Mouse (Mus musculus): ENCODE measurements around the gene Mrpl37. TPM values are rescaled to one million over a fixed set of nuclear protein-coding genes. Genes with fewer than 3 reads are reported as not detected.

Mrpl37 gene
- polyA plus RNA-seq, 1 experiment from 2014 or later: 122 TPM

GRCm38 (mm10) chr4:107058346-107058745 is 8.3 kb downstream of the Mrpl37 start:
- no peak for ATAC-seq (ENCODE audit: insufficient read depth, low FRiP score, low TSS enrichment)
- no peak overlapping the region for H3K27ac ChIP-seq (ENCODE audit: low read depth, low read length)
- H3K9me3 ChIP-seq (ENCODE audit: control insufficient read depth, low read length): no peaks in the 10 kb centered on the region
- no peak for DNase-seq (ENCODE audit: low spot score)
- H3K36me3 ChIP-seq (ENCODE audit: control insufficient read depth, insufficient read depth, low read length): peaks cover 5% of the 10 kb centered on the region
- no peaks in the 10 kb centered on the region for H3K27me3 ChIP-seq (ENCODE audit: control insufficient read depth, insufficient read depth, low read length)
- H3K4me1 ChIP-seq (ENCODE audit: control insufficient read depth, insufficient read depth, low read length): no peaks in the 10 kb centered on the region
- no peak overlapping the region for H3K4me2 ChIP-seq (ENCODE audit: low read depth)
- 92% methylated on average over 5 of the region's 5 CpGs for WGBS
- H3K4me3 ChIP-seq (ENCODE audit: low read depth, low read length): no peak overlapping the region
- no peak overlapping the region for H3K9ac ChIP-seq (ENCODE audit: low read length)

- H3K4me2 ChIP-seq (ENCODE audit: low read depth): no peak overlapping the region
- no peak for ATAC-seq (ENCODE audit: insufficient read depth, low FRiP score, low TSS enrichment)
- no peak overlapping the region for H3K9ac ChIP-seq (ENCODE audit: low read length)
- no peak overlapping the region for H3K27ac ChIP-seq (ENCODE audit: low read depth, low read length)
- no peaks in the 10 kb centered on the region for H3K4me1 ChIP-seq (ENCODE audit: control insufficient read depth, insufficient read depth, low read length)
- H3K27me3 ChIP-seq (ENCODE audit: control insufficient read depth, insufficient read depth, low read length): no peaks in the 10 kb centered on the region
- 84% methylated on average over 3 of the region's 3 CpGs for WGBS
- no peak for DNase-seq (ENCODE audit: low spot score)
- no peak overlapping the region for H3K4me3 ChIP-seq (ENCODE audit: low read depth, low read length)
- peaks cover 2% of the 10 kb centered on the region for H3K36me3 ChIP-seq (ENCODE audit: control insufficient read depth, insufficient read depth, low read length)
- H3K9me3 ChIP-seq (ENCODE audit: control insufficient read depth, low read length): no peaks in the 10 kb centered on the region
These were observed 10.6 kb downstream of the Mrpl37 start for GRCm38 (mm10) chr4:107056088-107056487.

- no peaks in the 10 kb centered on the region for H3K27me3 ChIP-seq (ENCODE audit: control insufficient read depth, insufficient read depth, low read length)
- ATAC-seq (ENCODE audit: insufficient read depth, low FRiP score, low TSS enrichment) (no peak), DNase-seq (ENCODE audit: low spot score) (no peak)
- H3K27ac ChIP-seq (ENCODE audit: low read depth, low read length): no peak overlapping the region
- no peaks in the 10 kb centered on the region for H3K4me1 ChIP-seq (ENCODE audit: control insufficient read depth, insufficient read depth, low read length)
- no peak overlapping the region for H3K4me3 ChIP-seq (ENCODE audit: low read depth, low read length)
- H3K9me3 ChIP-seq (ENCODE audit: control insufficient read depth, low read length): no peaks in the 10 kb centered on the region
- 55% methylated on average over 5 of the region's 5 CpGs for WGBS
- H3K9ac ChIP-seq (ENCODE audit: low read length): no peak overlapping the region
- H3K4me2 ChIP-seq (ENCODE audit: low read depth): no peak overlapping the region
- H3K36me3 ChIP-seq (ENCODE audit: control insufficient read depth, insufficient read depth, low read length): no peaks in the 10 kb centered on the region
These were observed 13.6 kb downstream of the Mrpl37 start for GRCm38 (mm10) chr4:107052962-107053553.

- Histone ChIP-seq H3K4me3 (ENCODE audit: low read depth, low read length) (no peak overlapping the region), H3K4me2 (ENCODE audit: low read depth) (no peak overlapping the region), H3K4me1 (ENCODE audit: control insufficient read depth, insufficient read depth, low read length) (no peaks in the 10 kb centered on the region), H3K36me3 (ENCODE audit: control insufficient read depth, insufficient read depth, low read length) (no peaks in the 10 kb centered on the region; the same call in 1 of the 2 replicates), H3K9ac (ENCODE audit: low read length) (no peak overlapping the region), H3K9me3 (ENCODE audit: control insufficient read depth, low read length) (no peaks in the 10 kb centered on the region), H3K27ac (ENCODE audit: low read depth, low read length) (no peak overlapping the region), H3K27me3 (ENCODE audit: control insufficient read depth, insufficient read depth, low read length) (no peaks in the 10 kb centered on the region)
- 73% methylated on average over 4 of the region's 4 CpGs for WGBS
- ATAC-seq (ENCODE audit: insufficient read depth, low FRiP score, low TSS enrichment) (no peak), DNase-seq (ENCODE audit: low spot score) (no peak)
These were observed 14.8 kb downstream of the Mrpl37 start for GRCm38 (mm10) chr4:107051889-107052288.

- 92% methylated on average over 11 of the region's 11 CpGs for WGBS
- Histone ChIP-seq H3K4me1 (ENCODE audit: control insufficient read depth, insufficient read depth, low read length) (no peaks in the 10 kb centered on the region), H3K9me3 (ENCODE audit: control insufficient read depth, low read length) (no peaks in the 10 kb centered on the region), H3K27ac (ENCODE audit: low read depth, low read length) (no peak overlapping the region), H3K4me2 (ENCODE audit: low read depth) (no peak overlapping the region), H3K27me3 (ENCODE audit: control insufficient read depth, insufficient read depth, low read length) (no peaks in the 10 kb centered on the region), H3K36me3 (ENCODE audit: control insufficient read depth, insufficient read depth, low read length) (peaks cover 9% of the 10 kb centered on the region), H3K9ac (ENCODE audit: low read length) (no peak overlapping the region), H3K4me3 (ENCODE audit: low read depth, low read length) (no peak overlapping the region)
- ATAC-seq (ENCODE audit: insufficient read depth, low FRiP score, low TSS enrichment): no peak
- no peak for DNase-seq (ENCODE audit: low spot score)
These were observed 18.0 kb downstream of the Mrpl37 start for GRCm38 (mm10) chr4:107048568-107049162.

- H3K27ac ChIP-seq (ENCODE audit: low read depth, low read length): no peak overlapping the region
- H3K4me1 ChIP-seq (ENCODE audit: control insufficient read depth, insufficient read depth, low read length): no peaks in the 10 kb centered on the region
- no peak overlapping the region for H3K4me3 ChIP-seq (ENCODE audit: low read depth, low read length)
- no peaks in the 10 kb centered on the region for H3K27me3 ChIP-seq (ENCODE audit: control insufficient read depth, insufficient read depth, low read length)
- 90% methylated on average over 5 of the region's 5 CpGs for WGBS
- no peaks in the 10 kb centered on the region for H3K9me3 ChIP-seq (ENCODE audit: control insufficient read depth, low read length)
- no peak overlapping the region for H3K9ac ChIP-seq (ENCODE audit: low read length)
- DNase-seq (ENCODE audit: low spot score) (no peak), ATAC-seq (ENCODE audit: insufficient read depth, low FRiP score, low TSS enrichment) (no peak)
- no peak overlapping the region for H3K4me2 ChIP-seq (ENCODE audit: low read depth)
- peaks cover 13% of the 10 kb centered on the region for H3K36me3 ChIP-seq (ENCODE audit: control insufficient read depth, insufficient read depth, low read length)
These were observed 18.9 kb downstream of the Mrpl37 start for GRCm38 (mm10) chr4:107047806-107048205.

- no peak overlapping the region for H3K27ac ChIP-seq (ENCODE audit: low read depth, low read length)
- no peaks in the 10 kb centered on the region for H3K4me1 ChIP-seq (ENCODE audit: control insufficient read depth, insufficient read depth, low read length)
- no peak overlapping the region for H3K4me2 ChIP-seq (ENCODE audit: low read depth)
- H3K27me3 ChIP-seq (ENCODE audit: control insufficient read depth, insufficient read depth, low read length): no peaks in the 10 kb centered on the region
- no peaks in the 10 kb centered on the region for H3K9me3 ChIP-seq (ENCODE audit: control insufficient read depth, low read length)
- no peak overlapping the region for H3K4me3 ChIP-seq (ENCODE audit: low read depth, low read length)
- no peak overlapping the region for H3K9ac ChIP-seq (ENCODE audit: low read length)
- peaks cover 25% of the 10 kb centered on the region for H3K36me3 ChIP-seq (ENCODE audit: control insufficient read depth, insufficient read depth, low read length)
- ATAC-seq (ENCODE audit: insufficient read depth, low FRiP score, low TSS enrichment): no peak
- DNase-seq (ENCODE audit: low spot score): no peak
- 95% methylated on average over 13 of the region's 13 CpGs for WGBS
These were observed 21.5 kb downstream of the Mrpl37 start for GRCm38 (mm10) chr4:107045188-107045587.

GRCm38 (mm10) chr4:107042304-107042703 is 24.4 kb downstream of the Mrpl37 start:
- no peaks in the 10 kb centered on the region for H3K4me1 ChIP-seq (ENCODE audit: control insufficient read depth, insufficient read depth, low read length)
- peaks cover 35% of the 10 kb centered on the region for H3K36me3 ChIP-seq (ENCODE audit: control insufficient read depth, insufficient read depth, low read length)
- ATAC-seq (ENCODE audit: insufficient read depth, low FRiP score, low TSS enrichment) (no peak), DNase-seq (ENCODE audit: low spot score) (no peak)
- H3K9ac ChIP-seq (ENCODE audit: low read length): no peak overlapping the region
- no peak overlapping the region for H3K4me2 ChIP-seq (ENCODE audit: low read depth)
- WGBS: 97% methylated on average over 6 of the region's 6 CpGs
- no peak overlapping the region for H3K27ac ChIP-seq (ENCODE audit: low read depth, low read length)
- H3K27me3 ChIP-seq (ENCODE audit: control insufficient read depth, insufficient read depth, low read length): no peaks in the 10 kb centered on the region
- no peak overlapping the region for H3K4me3 ChIP-seq (ENCODE audit: low read depth, low read length)
- H3K9me3 ChIP-seq (ENCODE audit: control insufficient read depth, low read length): no peaks in the 10 kb centered on the region

GRCm38 (mm10) chr4:107039270-107039669 is 27.4 kb downstream of the Mrpl37 start:
- DNase-seq (ENCODE audit: low spot score): no peak
- Histone ChIP-seq H3K27me3 (ENCODE audit: control insufficient read depth, insufficient read depth, low read length) (no peaks in the 10 kb centered on the region), H3K27ac (ENCODE audit: low read depth, low read length) (no peak overlapping the region), H3K4me1 (ENCODE audit: control insufficient read depth, insufficient read depth, low read length) (no peaks in the 10 kb centered on the region), H3K9ac (ENCODE audit: low read length) (no peak overlapping the region), H3K36me3 (ENCODE audit: control insufficient read depth, insufficient read depth, low read length) (peaks cover 32% of the 10 kb centered on the region), H3K4me3 (ENCODE audit: low read depth, low read length) (no peak overlapping the region), H3K9me3 (ENCODE audit: control insufficient read depth, low read length) (no peaks in the 10 kb centered on the region), H3K4me2 (ENCODE audit: low read depth) (no peak overlapping the region)
- WGBS: 79% methylated on average over 8 of the region's 8 CpGs
- ATAC-seq (ENCODE audit: insufficient read depth, low FRiP score, low TSS enrichment): no peak
